Mouse (Mus musculus): Measurements from ENCODE around the gene Ctc1. TPM values are rescaled to one million over a fixed set of nuclear protein-coding genes. Genes with fewer than 3 reads are reported as not detected.

Gene Ctc1
- polyA plus RNA-seq, 1 experiment from 2014 or later: 67.0 TPM

DNA sequence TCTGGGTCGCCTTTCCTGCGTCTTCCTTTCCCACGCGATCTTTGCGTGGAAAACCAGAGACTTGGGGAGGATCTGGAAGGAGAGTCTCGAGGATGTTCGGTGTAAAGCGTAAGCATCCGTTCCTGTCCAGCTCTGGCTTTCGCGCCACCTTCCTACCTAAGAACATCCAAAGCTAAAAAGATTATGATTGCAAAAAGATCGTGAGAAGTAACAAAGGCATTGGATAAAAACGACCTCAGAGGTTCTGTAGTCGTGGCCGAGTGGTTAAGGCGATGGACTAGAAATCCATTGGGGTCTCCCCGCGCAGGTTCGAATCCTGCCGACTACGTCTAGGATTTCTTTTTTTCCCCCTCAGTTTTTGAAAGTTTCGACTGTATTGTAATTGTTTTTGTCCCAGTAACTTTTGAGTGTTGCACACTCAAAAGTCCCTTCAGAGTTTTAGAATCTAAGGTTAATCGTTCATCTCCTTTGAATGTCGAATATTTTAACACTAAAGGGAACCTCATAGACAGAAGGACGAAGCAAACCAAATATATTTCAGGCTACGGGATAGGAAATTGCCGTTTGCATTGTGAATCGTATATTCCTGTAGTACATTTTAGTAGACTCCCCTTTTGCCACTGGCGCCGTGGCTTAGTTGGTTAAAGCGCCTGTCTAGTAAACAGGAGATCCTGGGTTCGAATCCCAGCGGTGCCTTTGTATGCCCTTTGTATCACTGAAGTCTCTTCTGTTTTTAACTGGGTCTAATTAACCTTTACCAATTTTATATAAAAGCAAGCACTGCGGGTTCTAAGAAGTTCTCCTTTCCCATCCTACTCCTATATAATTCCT, 21.7 kb downstream of the Ctc1 start:
- peaks cover 21% of the 10 kb centered on the region for H3K36me3 ChIP-seq (replicated peaks)
- 1% methylated on average over 34 of the region's 34 CpGs for WGBS
- peak overlapping the region; percentile 88 for H3K27ac ChIP-seq
- peak overlapping the region; percentile 71 for H3K4me3 ChIP-seq
- H3K4me2 ChIP-seq: peak overlapping the region; percentile 62
- no peaks in the 10 kb centered on the region for H3K27me3 ChIP-seq (replicated peaks)
- peak overlapping the region; percentile 80 for H3K9ac ChIP-seq
- ATAC-seq (replicated peaks): peak; percentile 16; the same call in 1 of the 2 replicates
- H3K9me3 ChIP-seq: no peaks in the 10 kb centered on the region
- peaks cover 35% of the 10 kb centered on the region for H3K4me1 ChIP-seq

DNA sequence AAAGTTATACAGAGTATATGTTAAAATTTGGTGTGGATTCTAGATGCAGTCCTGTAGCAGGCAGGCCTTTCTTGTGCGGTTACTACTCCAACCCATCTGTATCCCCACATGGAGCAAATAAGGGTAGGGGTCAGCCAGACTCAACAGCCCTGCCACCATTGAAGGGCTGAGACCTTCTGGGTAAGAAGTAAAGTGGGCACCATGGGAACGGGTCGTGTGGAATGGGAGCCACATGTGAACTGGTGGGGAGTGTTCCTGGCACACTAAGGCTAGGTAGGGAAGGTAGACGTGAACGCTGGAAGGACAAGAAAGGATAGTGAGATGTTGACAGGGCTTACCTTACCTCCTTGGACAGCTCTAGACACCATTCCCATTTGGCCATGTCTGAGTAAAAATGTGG, 22.5 kb downstream of the Ctc1 start:
- no peak overlapping the region for H3K9ac ChIP-seq
- peaks cover 35% of the 10 kb centered on the region for H3K4me1 ChIP-seq
- WGBS: 75% methylated on average over 5 of the region's 5 CpGs
- ATAC-seq (replicated peaks): no peak
- H3K9me3 ChIP-seq: no peaks in the 10 kb centered on the region
- no peaks in the 10 kb centered on the region for H3K27me3 ChIP-seq (replicated peaks)
- no peak overlapping the region for H3K4me2 ChIP-seq
- 0 out of 2 replicates have a peak overlapping the region, but pooled peaks have one; percentile 2 for H3K4me3 ChIP-seq
- no peak overlapping the region for H3K27ac ChIP-seq
- peaks cover 14% of the 10 kb centered on the region for H3K36me3 ChIP-seq (replicated peaks)

DNA sequence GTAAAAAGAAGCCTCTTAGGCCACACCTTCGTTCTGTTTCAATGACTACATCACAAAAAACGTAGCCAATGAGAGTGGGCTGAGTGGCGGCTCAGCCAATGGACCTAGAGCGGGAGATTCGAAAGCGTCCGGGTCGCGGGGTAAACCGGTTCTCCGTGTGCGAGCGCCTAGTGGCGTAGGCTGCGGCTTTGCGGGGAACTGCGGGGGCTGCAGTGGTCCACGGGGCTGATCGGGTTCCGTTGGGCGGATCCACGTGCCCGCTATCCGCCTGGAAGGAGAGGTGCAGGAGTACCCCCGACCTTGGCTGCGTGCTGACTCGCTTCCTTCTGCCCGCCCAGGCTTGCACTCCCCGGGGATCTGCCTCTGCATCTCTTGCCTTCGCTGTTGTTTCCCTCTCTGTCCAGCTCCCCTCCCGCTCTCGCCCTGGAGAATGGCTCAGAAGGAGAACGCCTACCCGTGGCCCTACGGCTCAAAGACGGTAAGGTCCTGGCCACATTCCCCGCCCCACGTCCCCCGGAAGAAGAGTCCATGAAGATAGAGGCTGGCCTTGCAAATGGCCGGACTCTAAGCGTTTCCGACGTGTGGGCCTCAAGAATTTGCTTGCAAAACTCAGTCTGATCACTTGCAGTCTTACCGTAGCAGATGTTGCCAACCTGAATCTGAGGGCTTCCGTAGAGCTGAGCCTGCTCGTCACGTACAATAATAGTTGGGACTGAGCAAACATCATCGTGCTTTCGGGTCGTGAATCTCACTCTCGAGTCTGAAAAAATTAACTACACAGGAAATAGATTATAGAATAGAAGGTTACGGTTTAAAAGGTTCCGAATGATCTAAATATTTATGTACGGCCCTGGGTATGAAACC, 30.1 kb downstream of the Ctc1 start, which contains the start of gene Aurkb:
Gene Aurkb, plus strand, starts transcription at position 117 of the 864 bp plus-strand sequence.
- Histone ChIP-seq H3K36me3 (replicated peaks) (no peaks in the 10 kb centered on the region), H3K27me3 (replicated peaks) (no peaks in the 10 kb centered on the region), H3K9ac (peak within 1 kb of the TSS; percentile 15; the same call in 1 of the 2 replicates), H3K4me3 (peak within 1 kb of the TSS; percentile 56), H3K4me1 (peaks cover 13% of the 10 kb centered on the region), H3K4me2 (peak within 1 kb of the TSS; percentile 98), H3K27ac (0 out of 2 replicates have a peak within 1 kb of the TSS, but pooled peaks have one; percentile 2), H3K9me3 (no peaks in the 10 kb centered on the region)
- 1% methylated on average over 54 of the region's 54 CpGs for WGBS
- ATAC-seq (replicated peaks): peak; percentile 64

DNA sequence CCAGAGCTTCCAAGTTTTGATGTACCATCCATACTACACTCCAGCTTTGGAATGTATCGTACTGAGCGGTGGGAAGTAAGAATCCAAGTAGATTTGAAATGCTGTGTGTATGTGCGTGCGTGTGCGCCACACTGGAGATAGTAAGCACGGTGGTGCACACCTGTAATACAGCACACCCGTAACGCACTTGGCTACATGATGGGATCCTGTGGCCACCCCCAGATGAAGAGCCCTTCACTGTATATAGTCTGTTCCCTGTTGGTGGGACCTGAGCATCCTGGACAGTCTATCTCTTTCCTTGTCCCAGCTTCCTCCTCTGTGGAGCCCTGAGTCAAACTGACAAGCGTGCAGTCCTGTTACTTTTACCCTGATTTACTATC, 30.7 kb downstream of the Ctc1 start:
- no peaks in the 10 kb centered on the region for H3K36me3 ChIP-seq (replicated peaks)
- WGBS: 17% methylated on average over 9 of the region's 9 CpGs

DNA sequence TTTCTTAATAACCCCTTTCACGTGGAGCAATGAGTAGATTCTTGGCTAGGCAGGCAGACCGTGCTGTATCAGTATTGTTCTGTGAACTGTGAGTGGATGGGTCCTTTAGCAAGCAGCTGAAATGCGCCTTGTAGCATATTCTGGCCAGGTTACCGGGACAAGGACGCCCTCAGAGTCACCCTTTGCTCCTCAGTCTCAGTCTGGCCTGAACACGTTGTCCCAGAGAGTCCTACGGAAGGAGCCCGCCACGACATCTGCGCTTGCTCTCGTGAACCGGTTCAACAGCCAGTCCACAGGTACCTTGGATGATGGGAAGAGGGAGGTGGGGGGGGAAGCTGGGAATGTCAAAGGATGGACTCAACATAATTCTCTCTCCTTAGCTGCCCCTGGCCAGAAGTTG, 31.9 kb downstream of the Ctc1 start:
- no peak overlapping the region for H3K4me2 ChIP-seq
- WGBS: 90% methylated on average over 12 of the region's 12 CpGs
- ATAC-seq (replicated peaks): no peak

More for the DNA sequence above, 30.7 kb downstream of the Ctc1 start:
- no peak overlapping the region for H3K27ac ChIP-seq
- peak overlapping the region; percentile 98 for H3K4me2 ChIP-seq
- peaks cover 13% of the 10 kb centered on the region for H3K4me1 ChIP-seq
- no peak overlapping the region for H3K9ac ChIP-seq
- H3K4me3 ChIP-seq: peak overlapping the region; percentile 56
- H3K9me3 ChIP-seq: no peaks in the 10 kb centered on the region
- H3K27me3 ChIP-seq (replicated peaks): no peaks in the 10 kb centered on the region
- no peak for ATAC-seq (replicated peaks)

DNA sequence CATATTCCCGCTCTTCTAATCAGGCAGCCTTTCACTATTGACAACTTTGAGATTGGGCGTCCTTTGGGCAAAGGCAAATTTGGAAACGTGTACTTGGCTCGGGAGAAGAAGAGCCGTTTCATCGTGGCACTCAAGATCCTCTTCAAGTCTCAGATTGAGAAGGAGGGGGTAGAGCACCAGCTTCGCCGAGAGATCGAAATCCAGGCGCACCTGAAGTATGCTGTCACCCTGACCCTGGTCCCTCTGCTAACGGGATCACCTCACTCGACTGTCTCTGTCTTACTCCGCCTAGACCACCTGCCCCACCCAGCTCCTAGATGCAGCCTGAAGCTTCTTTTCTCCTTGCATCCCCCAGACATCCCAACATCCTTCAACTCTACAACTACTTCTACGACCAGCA, 32.4 kb downstream of the Ctc1 start:
- Histone ChIP-seq H3K27ac (no peak overlapping the region), H3K4me2 (no peak overlapping the region), H3K9ac (no peak overlapping the region), H3K9me3 (no peaks in the 10 kb centered on the region), H3K4me1 (peaks cover 13% of the 10 kb centered on the region), H3K36me3 (replicated peaks) (no peaks in the 10 kb centered on the region), H3K27me3 (replicated peaks) (no peaks in the 10 kb centered on the region), H3K4me3 (no peak overlapping the region)
- ATAC-seq (replicated peaks): no peak
- 94% methylated on average over 14 of the region's 14 CpGs for WGBS

More for the DNA sequence above, 31.9 kb downstream of the Ctc1 start:
- peaks cover 13% of the 10 kb centered on the region for H3K4me1 ChIP-seq
- H3K27ac ChIP-seq: no peak overlapping the region
- no peak overlapping the region for H3K4me3 ChIP-seq
- H3K36me3 ChIP-seq (replicated peaks): no peaks in the 10 kb centered on the region
- no peaks in the 10 kb centered on the region for H3K27me3 ChIP-seq (replicated peaks)
- no peaks in the 10 kb centered on the region for H3K9me3 ChIP-seq
- no peak overlapping the region for H3K9ac ChIP-seq

DNA sequence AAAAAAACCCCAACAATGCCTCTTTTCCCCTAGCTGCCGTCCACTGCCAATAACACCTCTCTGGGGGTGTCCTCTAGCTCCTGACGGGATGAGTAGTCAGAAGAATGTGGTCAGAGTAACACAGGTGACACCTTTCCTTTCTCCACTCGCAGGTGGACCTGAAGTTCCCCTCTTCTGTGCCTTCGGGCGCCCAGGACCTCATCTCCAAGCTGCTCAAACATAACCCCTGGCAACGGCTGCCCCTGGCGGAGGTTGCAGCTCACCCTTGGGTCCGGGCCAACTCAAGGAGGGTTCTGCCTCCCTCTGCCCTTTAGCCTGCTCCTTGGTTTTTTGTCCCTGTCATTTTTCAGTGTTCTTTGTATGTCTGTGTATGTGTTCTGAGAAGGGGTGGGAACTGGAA, 35.0 kb downstream of the Ctc1 start:
- Histone ChIP-seq H3K27ac (no peak overlapping the region), H3K36me3 (replicated peaks) (no peaks in the 10 kb centered on the region), H3K9me3 (no peaks in the 10 kb centered on the region), H3K4me3 (no peak overlapping the region), H3K9ac (no peak overlapping the region), H3K4me2 (no peak overlapping the region), H3K4me1 (peaks cover 12% of the 10 kb centered on the region), H3K27me3 (replicated peaks) (no peaks in the 10 kb centered on the region)
- WGBS: 87% methylated on average over 8 of the region's 8 CpGs
- ATAC-seq (replicated peaks): no peak

DNA sequence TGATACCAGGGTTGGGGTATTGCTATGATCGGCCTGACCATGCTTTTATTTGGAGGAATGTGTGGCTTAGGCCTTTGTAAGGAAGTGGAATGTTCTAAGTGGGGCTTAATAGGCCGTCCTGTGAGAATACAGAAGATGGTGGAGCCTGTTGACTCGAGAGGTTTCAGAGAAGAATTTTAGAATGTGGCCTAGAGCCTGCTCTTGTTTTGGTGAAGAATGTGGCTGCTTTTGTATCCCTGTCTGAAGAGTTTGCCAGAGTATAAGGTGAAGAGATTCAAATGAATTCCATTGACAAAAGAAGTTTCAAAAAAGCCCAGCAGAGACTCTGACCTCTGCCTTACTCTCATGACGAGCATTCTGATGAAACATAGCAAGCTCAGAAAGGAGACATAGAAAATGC, 36.1 kb downstream of the Ctc1 start:
- Histone ChIP-seq H3K9me3 (no peaks in the 10 kb centered on the region), H3K27ac (no peak overlapping the region), H3K4me1 (peaks cover 1% of the 10 kb centered on the region; the same call in 1 of the 2 replicates), H3K4me2 (no peak overlapping the region), H3K36me3 (replicated peaks) (no peaks in the 10 kb centered on the region), H3K27me3 (replicated peaks) (no peaks in the 10 kb centered on the region), H3K9ac (no peak overlapping the region), H3K4me3 (no peak overlapping the region)
- 46% methylated on average over 4 of the region's 4 CpGs for WGBS
- no peak for ATAC-seq (replicated peaks)

DNA sequence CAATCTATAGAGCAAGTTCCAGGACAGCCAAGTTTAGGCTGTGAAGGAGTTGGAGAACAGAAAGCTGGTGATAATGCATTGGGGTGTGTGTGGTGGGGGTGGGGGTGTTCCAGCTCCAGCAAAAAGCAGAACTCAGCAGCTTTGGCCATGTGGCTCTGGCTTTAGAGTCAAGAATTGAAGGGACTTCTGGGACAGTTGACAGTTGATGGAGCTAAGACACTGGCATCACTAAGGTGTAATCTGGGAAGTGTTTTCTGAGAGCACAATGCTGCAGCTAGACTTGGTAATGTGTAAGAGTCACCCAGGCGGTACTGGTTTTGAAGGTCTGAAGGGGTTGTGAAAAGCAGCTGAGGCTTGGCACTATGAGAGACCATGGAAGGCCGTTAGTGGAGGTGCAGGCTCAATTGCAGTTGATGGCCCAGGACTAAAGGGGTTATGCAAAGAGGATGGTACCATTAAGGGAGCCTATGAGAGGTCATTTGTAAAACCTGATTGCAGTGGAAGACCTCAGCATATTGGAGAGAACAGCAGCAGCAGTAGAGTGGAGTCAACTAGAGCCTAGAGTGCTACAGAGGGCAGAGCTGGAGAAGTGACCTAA, 37.2 kb downstream of the Ctc1 start:
- Histone ChIP-seq H3K36me3 (replicated peaks) (no peaks in the 10 kb centered on the region), H3K9me3 (no peaks in the 10 kb centered on the region), H3K4me3 (no peak overlapping the region), H3K4me1 (peaks cover 2% of the 10 kb centered on the region; the same call in 1 of the 2 replicates), H3K27me3 (replicated peaks) (no peaks in the 10 kb centered on the region), H3K27ac (no peak overlapping the region), H3K4me2 (no peak overlapping the region), H3K9ac (no peak overlapping the region)
- 96% methylated on average over 2 of the region's 2 CpGs for WGBS
- ATAC-seq (replicated peaks): no peak

DNA sequence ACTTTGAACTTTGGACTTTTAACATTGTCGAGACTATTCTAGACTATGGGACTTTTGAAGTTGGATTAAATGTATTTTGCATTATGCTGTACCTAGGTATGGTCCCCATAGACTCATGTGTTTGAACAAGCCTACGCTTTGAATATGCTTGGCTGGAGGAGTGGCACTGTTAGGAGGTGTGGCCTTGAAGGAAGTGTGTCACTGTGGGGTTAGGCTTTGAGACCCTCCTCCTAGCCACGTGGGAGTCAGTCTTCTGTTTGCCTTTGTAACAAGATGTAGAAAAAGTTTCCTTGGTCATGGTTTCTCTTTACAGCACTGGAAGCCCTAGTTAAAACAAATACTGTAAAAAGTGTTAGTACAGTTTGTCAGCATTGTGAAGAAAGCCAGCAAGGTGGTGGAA, 38.1 kb downstream of the Ctc1 start:
- Histone ChIP-seq H3K27me3 (replicated peaks) (no peaks in the 10 kb centered on the region), H3K4me2 (no peak overlapping the region), H3K36me3 (replicated peaks) (no peaks in the 10 kb centered on the region), H3K27ac (no peak overlapping the region), H3K4me3 (no peak overlapping the region), H3K9ac (no peak overlapping the region), H3K4me1 (peaks cover 11% of the 10 kb centered on the region), H3K9me3 (no peaks in the 10 kb centered on the region)
- no peak for ATAC-seq (replicated peaks)
- 76% methylated on average over 3 of the region's 3 CpGs for WGBS

DNA sequence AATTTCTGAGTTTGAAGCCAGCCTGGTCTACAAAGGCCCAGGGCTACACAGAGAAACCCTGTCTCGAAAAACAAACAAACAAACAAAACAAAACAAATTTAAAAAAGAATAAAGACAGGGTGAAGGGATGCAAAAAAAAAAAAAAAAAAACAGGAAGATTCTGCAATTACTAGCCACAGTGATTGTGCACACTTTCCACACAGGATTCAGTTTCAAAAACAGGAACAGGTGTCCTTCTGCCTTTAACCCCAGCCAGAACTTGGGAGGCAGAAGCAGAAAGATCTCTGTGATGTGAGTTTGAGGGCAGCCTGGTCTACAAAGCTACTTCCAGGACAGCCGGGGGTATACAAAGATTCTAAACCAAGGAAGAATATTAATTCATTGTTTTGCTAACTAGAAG, 42.6 kb downstream of the Ctc1 start:
- H3K9ac ChIP-seq: peak overlapping the region; percentile 62
- no peaks in the 10 kb centered on the region for H3K27me3 ChIP-seq (replicated peaks)
- H3K4me2 ChIP-seq: peak overlapping the region; percentile 92
- H3K4me1 ChIP-seq: peaks cover 30% of the 10 kb centered on the region
- no peaks in the 10 kb centered on the region for H3K9me3 ChIP-seq
- no peak for ATAC-seq (replicated peaks)
- H3K27ac ChIP-seq: peak overlapping the region; percentile 95
- 76% methylated on average over 2 of the region's 2 CpGs for WGBS
- no peaks in the 10 kb centered on the region for H3K36me3 ChIP-seq (replicated peaks)
- H3K4me3 ChIP-seq: peak overlapping the region; percentile 84
